Mouse (Mus musculus) adipose tissue, adult 10 weeks (tissue): Measurements from ENCODE around the gene Pms2. TPM values are rescaled to one million over a fixed set of nuclear protein-coding genes. Genes with fewer than 3 reads are reported as not detected.

ENCODE experiments used
- polyA plus RNA-seq: library from polyadenylated mRNA; stranded (reverse); fragments of 350-450 nt; fragmentation: Illumina TruSeq; extraction: RNeasy Lipid Tissue Mini Kit (QIAGEN cat#74804); gene quantifications from one replicate; pipeline ENCODE4 v1.2.3, GENCODE M21; 2014; ENCODE audit warnings: low read depth, low replicate concordance

Pms2 gene
- 6.5 TPM for polyA plus RNA-seq

DNA sequence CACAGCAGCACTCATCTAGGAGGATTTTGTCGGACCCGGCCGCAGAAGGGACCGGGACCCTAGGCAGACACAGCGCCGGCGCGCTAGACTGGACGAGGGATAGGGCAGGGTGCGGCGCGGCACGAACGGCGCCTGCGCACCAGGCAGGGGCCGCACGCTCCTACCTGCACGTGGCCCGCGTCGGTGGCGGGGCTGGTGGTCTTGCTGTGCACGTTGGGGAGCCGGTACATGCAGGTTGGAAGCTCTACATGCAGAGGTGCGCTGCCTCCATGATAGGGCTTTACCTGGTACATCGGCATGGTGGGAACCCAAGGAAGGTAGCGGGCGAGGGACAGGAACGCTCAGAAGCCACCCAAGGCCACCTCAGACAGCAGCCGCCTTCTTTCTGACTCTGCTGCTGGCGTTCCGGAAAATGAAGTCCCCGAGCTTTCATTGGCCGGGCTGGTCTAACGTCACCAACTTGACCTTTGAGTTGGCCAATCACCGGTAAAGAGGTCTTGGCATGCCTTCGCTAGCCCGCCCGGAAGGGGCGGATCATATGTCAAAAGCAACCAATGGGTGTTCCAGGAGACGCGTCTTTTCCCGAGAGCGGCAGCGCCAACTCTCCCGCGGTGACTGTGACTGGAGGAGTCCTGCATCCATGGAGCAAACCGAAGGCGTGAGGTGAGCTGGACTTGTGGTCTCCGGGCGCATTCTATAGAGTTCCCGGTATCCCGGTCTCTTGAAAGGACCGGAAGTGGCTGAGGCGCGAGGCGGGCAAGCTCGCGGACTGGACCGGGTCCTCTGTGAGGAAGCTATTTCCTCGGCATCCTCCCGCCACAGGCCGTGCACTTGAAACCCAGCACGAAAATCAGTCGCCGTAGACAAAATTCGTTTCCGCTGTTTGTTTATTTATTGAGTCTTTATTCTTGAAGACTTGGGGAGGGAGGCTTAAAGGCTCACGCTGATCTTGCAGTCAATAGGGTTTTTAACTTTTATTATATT, at the start of gene Pms2, which contains the start of gene Aimp2:
TSS of gene Pms2 (plus strand) at position 548 of the 984 bp plus-strand sequence.
TSS of gene Aimp2 (minus strand) at position 431 of the 984 bp plus-strand sequence.

GRCm38 (mm10) chr5:143897635-143898330, 12.0 kb upstream of the Pms2 start, which contains the start of gene Ankrd61:
Gene Ankrd61, minus strand, starts transcription at chr5:143897685.

DNA sequence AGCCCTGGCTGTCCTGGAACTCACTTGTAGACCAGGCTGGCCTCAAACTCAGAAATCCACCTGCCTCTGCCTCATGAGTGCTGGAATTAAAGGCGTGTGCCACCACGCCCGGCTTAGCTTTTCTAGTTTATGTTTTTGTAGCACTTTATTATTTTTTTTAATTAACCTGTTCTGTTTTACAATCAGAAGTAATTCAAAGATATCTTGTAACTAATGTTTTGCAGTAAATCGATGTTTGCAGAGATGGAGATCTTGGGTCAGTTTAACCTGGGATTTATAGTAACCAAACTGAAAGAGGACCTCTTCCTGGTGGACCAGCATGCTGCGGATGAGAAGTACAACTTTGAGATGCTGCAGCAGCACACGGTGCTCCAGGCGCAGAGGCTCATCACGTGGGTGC, 18.1 kb downstream of the Pms2 start, which contains the start of gene Gm42421:
TSS of gene Gm42421 (plus strand) at position 301 of the 400 bp plus-strand sequence.

DNA sequence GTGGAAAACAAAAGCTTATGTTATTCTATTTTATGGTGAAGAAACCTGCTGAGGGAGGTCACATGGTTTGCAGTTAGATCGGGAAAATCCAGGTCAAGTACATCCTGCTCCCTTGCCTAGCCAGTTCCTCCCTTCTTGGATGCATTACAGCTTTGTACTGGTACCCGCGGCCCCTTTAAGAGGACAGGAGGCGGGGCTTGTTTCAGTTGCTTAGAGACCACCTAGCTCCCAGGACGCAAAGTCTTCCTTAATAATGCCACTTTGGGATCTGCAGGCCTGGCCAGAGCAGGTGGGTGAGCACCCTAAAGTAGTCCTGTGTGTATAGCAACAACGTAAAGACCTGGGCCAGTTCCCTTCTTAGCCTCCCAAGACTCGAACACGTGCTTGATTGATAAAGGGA, 23.1 kb downstream of the Pms2 start, which contains the start of gene Rsph10b:
TSS of gene Rsph10b (plus strand) at position 205 of the 400 bp plus-strand sequence.

Other genes starting within 250 kb of the Pms2 start
- 10.6 TPM for gene Usp42, start 177.7 kb upstream of the Pms2 start, polyA plus RNA-seq
- 25.0 TPM for gene Eif2ak1, start 92.2 kb upstream of the Pms2 start, polyA plus RNA-seq
- gene Ankrd61, start 12.3 kb upstream of the Pms2 start, polyA plus RNA-seq, result 3.3 TPM
- 25.0 TPM for gene Aimp2, start 117 bp upstream of the Pms2 start, polyA plus RNA-seq
- gene Gm42421, start 18.2 kb downstream of the Pms2 start, polyA plus RNA-seq, result not detected
- 6.7 TPM for gene Rsph10b, start 23.1 kb downstream of the Pms2 start, polyA plus RNA-seq
- 50.8 TPM for gene Ccz1, start 104.9 kb downstream of the Pms2 start, polyA plus RNA-seq
- gene Ocm, start 116.7 kb downstream of the Pms2 start, polyA plus RNA-seq, result not detected
- gene Lmtk2, start 190.5 kb downstream of the Pms2 start, polyA plus RNA-seq, result 9.7 TPM